Mouse (Mus musculus) natural killer cell, adult 2 months (primary cell): ENCODE data around the gene Ube2d3.

Source experiments
- DNase-seq, 2 experiments: peaks; one replicate each; pipeline ENCODE4 v3.0.0; 2022; ENCODE audit warnings: low spot score in 2 of 2

Ube2d3 gene

GRCm38 (mm10) chr3:135437758-135438495 lies at the start of gene Ube2d3:
Gene Ube2d3, plus strand, starts transcription at chr3:135438149.
- peak; percentile 100 for DNase-seq

- no peak for DNase-seq
Measured at GRCm38 (mm10) chr3:135393186-135393585, 44.8 kb upstream of the Ube2d3 start.

- no peak for DNase-seq
Measured at GRCm38 (mm10) chr3:135395085-135395484, 42.9 kb upstream of the Ube2d3 start.

- no peak for DNase-seq
Measured at GRCm38 (mm10) chr3:135396081-135396480, 41.9 kb upstream of the Ube2d3 start.

- no peak for DNase-seq
Measured at GRCm38 (mm10) chr3:135397112-135397511, 40.8 kb upstream of the Ube2d3 start.

GRCm38 (mm10) chr3:135402201-135402658 lies 35.7 kb upstream of the Ube2d3 start:
- DNase-seq: peak; percentile 92 to 93

GRCm38 (mm10) chr3:135403211-135403610 lies 34.7 kb upstream of the Ube2d3 start:
- DNase-seq: no peak

- no peak for DNase-seq
Measured at GRCm38 (mm10) chr3:135403856-135404255, 34.1 kb upstream of the Ube2d3 start.

GRCm38 (mm10) chr3:135404599-135404998 lies 33.4 kb upstream of the Ube2d3 start:
- no peak for DNase-seq

GRCm38 (mm10) chr3:135407351-135407750 lies 30.6 kb upstream of the Ube2d3 start:
- DNase-seq: no peak

- no peak for DNase-seq
Measured at GRCm38 (mm10) chr3:135409219-135409618, 28.7 kb upstream of the Ube2d3 start.

- no peak for DNase-seq
Measured at GRCm38 (mm10) chr3:135411056-135411455, 26.9 kb upstream of the Ube2d3 start.

- no peak for DNase-seq
Measured at GRCm38 (mm10) chr3:135411824-135412223, 26.1 kb upstream of the Ube2d3 start.

- no peak for DNase-seq
Measured at GRCm38 (mm10) chr3:135417245-135417644, 20.7 kb upstream of the Ube2d3 start.

GRCm38 (mm10) chr3:135417799-135418198 lies 20.1 kb upstream of the Ube2d3 start:
- no peak for DNase-seq

- no peak for DNase-seq
Measured at GRCm38 (mm10) chr3:135420542-135421309, 17.2 kb upstream of the Ube2d3 start.

- DNase-seq: no peak
Measured at GRCm38 (mm10) chr3:135421310-135421594, 16.7 kb upstream of the Ube2d3 start.

GRCm38 (mm10) chr3:135422232-135422855 lies 15.6 kb upstream of the Ube2d3 start:
- no peak for DNase-seq

GRCm38 (mm10) chr3:135422856-135423607 lies 14.9 kb upstream of the Ube2d3 start:
- peak; percentile 82 to 84 for DNase-seq

- no peak for DNase-seq
Measured at GRCm38 (mm10) chr3:135423608-135424212, 14.2 kb upstream of the Ube2d3 start, which contains the start of gene Cisd2. Gene Cisd2, minus strand, starts transcription at chr3:135423925.

- no peak for DNase-seq
Measured at GRCm38 (mm10) chr3:135436901-135437616, 890 bp upstream of the Ube2d3 start.
